Mouse (Mus musculus) CD4-positive helper T cell, adult 2 months (primary cell): ENCODE measurements around the gene Dpagt1.
"Not testable (repeated sequence)": the region's sequence is repeated elsewhere in the genome, so short reads cannot be mapped to it uniquely, and the experiment has no call there.

ENCODE experiments used
- DNase-seq: peaks from one replicate; pipeline ENCODE4 v3.0.0-alpha.2; 2012; ENCODE audit warnings: low read depth, missing footprints, low spot score

Gene Dpagt1

GRCm38 (mm10) chr9:44337436-44338169, 11.8 kb downstream of the Dpagt1 start:
- no peak for DNase-seq

GRCm38 (mm10) chr9:44338574-44338973, 12.8 kb downstream of the Dpagt1 start:
- no peak for DNase-seq

- no peak for DNase-seq
These were observed 15.7 kb downstream of the Dpagt1 start for GRCm38 (mm10) chr9:44341487-44341886.

- no peak for DNase-seq
These were observed 16.4 kb downstream of the Dpagt1 start for GRCm38 (mm10) chr9:44342173-44342572.

GRCm38 (mm10) chr9:44342605-44343004, 16.8 kb downstream of the Dpagt1 start:
- no peak for DNase-seq

GRCm38 (mm10) chr9:44343290-44343689, 17.5 kb downstream of the Dpagt1 start:
- no peak for DNase-seq

- peak; percentile 92 for DNase-seq
These were observed 18.1 kb downstream of the Dpagt1 start, which contains the start of gene Hmbs for GRCm38 (mm10) chr9:44343781-44344421. Gene Hmbs (minus strand): TSS chr9:44344228.

GRCm38 (mm10) chr9:44345570-44346433, 20.0 kb downstream of the Dpagt1 start:
- DNase-seq: no peak

- DNase-seq: no peak
These were observed 21.3 kb downstream of the Dpagt1 start for GRCm38 (mm10) chr9:44347166-44347565.

GRCm38 (mm10) chr9:44347621-44348020, 21.8 kb downstream of the Dpagt1 start:
- no peak for DNase-seq

- DNase-seq: no peak
These were observed 22.7 kb downstream of the Dpagt1 start for GRCm38 (mm10) chr9:44348546-44348945.

- no peak for DNase-seq
These were observed 25.6 kb downstream of the Dpagt1 start for GRCm38 (mm10) chr9:44351396-44351795.

GRCm38 (mm10) chr9:44352337-44352736, 26.5 kb downstream of the Dpagt1 start:
- DNase-seq: no peak

- no peak for DNase-seq
These were observed 27.3 kb downstream of the Dpagt1 start for GRCm38 (mm10) chr9:44353142-44353541.

- peak; percentile 67 for DNase-seq
These were observed 31.4 kb downstream of the Dpagt1 start for GRCm38 (mm10) chr9:44357207-44357606.

- DNase-seq: peak; percentile 97
These were observed 35.5 kb downstream of the Dpagt1 start, which contains the start of gene Vps11 for GRCm38 (mm10) chr9:44361190-44361917. Gene Vps11 (minus strand): TSS chr9:44361670.

- not testable (repeated sequence) for DNase-seq
These were observed 36.1 kb downstream of the Dpagt1 start for GRCm38 (mm10) chr9:44361931-44362330.

GRCm38 (mm10) chr9:44364480-44364879, 38.7 kb downstream of the Dpagt1 start:
- peak; percentile 34 for DNase-seq

GRCm38 (mm10) chr9:44373386-44373785, 47.6 kb downstream of the Dpagt1 start:
- no peak for DNase-seq

- DNase-seq: no peak
These were observed 50.3 kb downstream of the Dpagt1 start for GRCm38 (mm10) chr9:44376141-44376540.

GRCm38 (mm10) chr9:44377335-44377734, 51.5 kb downstream of the Dpagt1 start:
- not testable (repeated sequence) for DNase-seq
